Mouse (Mus musculus): ENCODE results near the gene Lhcgr. TPM values are rescaled to one million over a fixed set of nuclear protein-coding genes. Genes with fewer than 3 reads are reported as not detected.
A peak's percentile ranks its signal among the peaks of the same experiment; 100 is the strongest.

Lhcgr gene
- polyA plus RNA-seq, 1 experiment from 2014 or later, result 0.19 TPM

DNA sequence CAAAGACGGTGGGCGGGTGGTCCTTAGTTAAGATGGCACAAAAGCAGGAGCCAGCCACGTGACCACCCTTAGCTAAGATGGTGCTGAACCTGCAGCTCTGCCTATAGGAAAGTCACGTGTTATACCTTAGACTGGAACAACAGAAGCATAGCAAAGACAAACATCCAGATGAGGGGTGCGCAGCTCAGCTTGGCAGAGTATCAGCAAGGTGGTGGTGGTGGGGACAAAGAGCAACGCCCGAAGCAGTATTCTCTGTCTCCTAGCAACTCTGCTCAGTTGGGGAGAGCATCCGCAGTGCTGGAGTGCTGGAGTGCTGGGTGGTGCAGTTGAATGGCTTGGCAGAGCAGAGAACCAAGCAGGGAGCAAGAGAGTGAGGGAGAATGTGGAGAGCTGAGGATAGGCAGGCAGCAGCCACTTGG, 85.5 kb downstream of the Lhcgr start:
- no peaks in the 10 kb centered on the region for H3K9me3 ChIP-seq (replicated peaks)
- WGBS, result 60% methylated on average over 8 of the region's 8 CpGs
- no peak for ATAC-seq (ENCODE audit: insufficient number of reproducible peaks, low FRiP score)
- no peak overlapping the region for H3K27ac ChIP-seq (ENCODE audit: poor library complexity, severe bottlenecking)
- no peaks in the 10 kb centered on the region for H3K4me1 ChIP-seq (replicated peaks)
- no peak overlapping the region for H3K4me2 ChIP-seq
- no peaks in the 10 kb centered on the region for H3K27me3 ChIP-seq (replicated peaks)
- H3K9ac ChIP-seq, result no peak overlapping the region
- H3K36me3 ChIP-seq, result no peaks in the 10 kb centered on the region
- H3K4me3 ChIP-seq, result no peak overlapping the region

DNA sequence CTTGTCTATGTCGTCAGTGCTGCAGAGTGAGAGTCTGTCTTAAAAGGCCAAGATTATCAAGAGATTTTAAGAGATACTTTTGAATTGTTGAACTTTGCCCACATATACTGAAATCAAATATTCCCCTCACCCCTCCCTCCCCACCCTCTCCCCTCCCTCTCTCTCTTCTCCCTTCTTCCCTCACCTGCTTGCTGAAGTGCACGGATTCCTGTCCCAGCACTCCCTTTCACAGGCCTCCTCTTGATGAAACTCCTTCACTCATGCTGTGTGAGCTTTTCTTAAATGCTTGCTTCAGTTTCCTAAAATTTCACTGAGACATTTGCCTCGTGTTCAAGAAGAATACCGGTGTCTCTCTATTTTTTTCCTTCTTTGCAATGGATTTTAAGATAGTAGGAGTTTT, 88.7 kb downstream of the Lhcgr start:
- 41% methylated on average over 4 of the region's 4 CpGs for WGBS
- no peaks in the 10 kb centered on the region for H3K27me3 ChIP-seq (replicated peaks)
- no peak overlapping the region for H3K4me2 ChIP-seq
- H3K9ac ChIP-seq, result no peak overlapping the region
- ATAC-seq (ENCODE audit: insufficient number of reproducible peaks, low FRiP score), result no peak
- H3K36me3 ChIP-seq, result no peaks in the 10 kb centered on the region
- no peak overlapping the region for H3K27ac ChIP-seq (ENCODE audit: poor library complexity, severe bottlenecking)
- H3K4me1 ChIP-seq (replicated peaks), result no peaks in the 10 kb centered on the region
- no peak overlapping the region for H3K4me3 ChIP-seq
- peaks cover 4% of the 10 kb centered on the region; the same call in 1 of the 2 replicates for H3K9me3 ChIP-seq (replicated peaks)

DNA sequence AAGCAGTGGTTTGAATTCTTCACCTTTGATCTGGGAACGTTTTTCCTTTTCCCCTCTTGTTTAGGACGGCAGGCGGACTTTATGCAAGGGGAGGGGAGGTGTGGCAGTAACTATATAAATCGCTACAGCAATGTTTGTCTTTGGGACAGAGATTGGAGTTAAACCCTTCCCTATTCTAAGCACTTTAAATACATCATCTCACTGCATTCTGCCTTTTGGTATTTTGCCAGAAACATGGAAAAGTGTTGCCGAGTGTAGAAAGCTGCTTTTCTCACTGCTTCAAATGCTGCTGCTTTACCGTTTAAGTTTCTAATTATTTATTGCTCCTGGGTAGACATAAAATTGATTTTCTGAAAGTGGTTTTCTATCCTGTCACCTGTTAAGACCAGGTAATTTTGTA, 89.4 kb downstream of the Lhcgr start:
- Histone ChIP-seq H3K9ac (no peak overlapping the region), H3K9me3 (replicated peaks) (peaks cover 4% of the 10 kb centered on the region; the same call in 1 of the 2 replicates), H3K27me3 (replicated peaks) (no peaks in the 10 kb centered on the region), H3K36me3 (no peaks in the 10 kb centered on the region), H3K27ac (ENCODE audit: poor library complexity, severe bottlenecking) (no peak overlapping the region), H3K4me3 (no peak overlapping the region), H3K4me2 (no peak overlapping the region), H3K4me1 (replicated peaks) (no peaks in the 10 kb centered on the region)
- ATAC-seq (ENCODE audit: insufficient number of reproducible peaks, low FRiP score), result no peak
- 37% methylated on average over 6 of the region's 6 CpGs for WGBS

DNA sequence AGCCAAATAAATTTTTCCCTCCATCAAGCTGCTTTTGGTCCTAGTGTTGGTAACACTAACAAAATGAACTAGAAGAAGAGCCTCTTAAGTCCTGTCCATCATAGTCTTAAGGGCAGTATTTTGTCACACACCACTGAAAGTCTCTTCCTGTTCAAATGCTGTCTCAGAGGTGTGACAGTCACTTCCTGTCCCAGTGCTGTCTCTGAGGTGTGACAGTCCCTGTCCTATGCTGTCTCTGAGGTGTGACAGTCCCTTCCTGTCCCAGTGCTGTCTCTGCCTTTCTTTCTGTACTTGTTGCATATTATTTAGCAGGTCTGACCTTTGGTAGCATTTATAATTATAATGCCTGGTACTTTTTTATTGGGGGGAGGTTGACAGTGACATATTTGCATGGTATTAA, 90.9 kb downstream of the Lhcgr start:
- H3K4me2 ChIP-seq, result no peak overlapping the region
- H3K27me3 ChIP-seq (replicated peaks), result no peaks in the 10 kb centered on the region
- H3K27ac ChIP-seq (ENCODE audit: poor library complexity, severe bottlenecking), result no peak overlapping the region
- no peak for ATAC-seq (ENCODE audit: insufficient number of reproducible peaks, low FRiP score)
- no peak overlapping the region for H3K4me3 ChIP-seq
- H3K4me1 ChIP-seq (replicated peaks), result no peaks in the 10 kb centered on the region
- no peak overlapping the region for H3K9ac ChIP-seq
- H3K36me3 ChIP-seq, result no peaks in the 10 kb centered on the region
- peaks cover 4% of the 10 kb centered on the region; the same call in 1 of the 2 replicates for H3K9me3 ChIP-seq (replicated peaks)

DNA sequence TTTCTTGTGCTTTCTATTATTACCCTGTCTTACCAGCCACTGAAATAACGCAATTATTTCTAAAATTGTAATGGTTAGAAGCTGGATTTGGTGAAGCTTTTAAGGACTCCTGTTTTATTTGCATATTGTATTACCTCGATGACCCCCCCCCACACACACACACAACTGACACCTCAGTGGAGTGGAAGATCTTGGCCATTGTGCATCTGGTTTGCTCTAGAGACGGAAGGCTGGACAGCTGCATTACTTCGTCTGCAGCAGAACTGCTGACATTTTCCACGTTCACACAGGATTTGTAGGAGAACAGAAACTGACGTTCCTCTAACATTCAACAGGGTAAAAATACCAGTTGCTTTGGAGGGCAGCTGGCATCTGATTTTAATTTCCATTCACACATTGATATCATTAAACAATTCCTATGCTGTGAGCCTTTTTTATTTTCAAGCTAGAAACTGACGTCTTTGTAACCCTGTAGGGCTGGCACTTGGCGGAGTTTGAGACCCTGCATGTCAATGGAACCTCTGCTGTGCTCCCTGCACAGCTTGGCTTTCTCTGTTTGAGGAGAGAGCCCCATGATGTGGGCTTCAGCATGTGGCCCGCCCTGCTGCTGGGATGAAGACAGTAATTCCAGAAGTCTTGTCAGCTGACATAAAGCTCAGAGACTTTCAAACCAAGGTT, 95.0 kb downstream of the Lhcgr start:
- 53% methylated on average over 9 of the region's 9 CpGs for WGBS
- Histone ChIP-seq H3K27me3 (replicated peaks) (no peaks in the 10 kb centered on the region), H3K4me1 (replicated peaks) (no peaks in the 10 kb centered on the region), H3K9me3 (replicated peaks) (peaks cover 4% of the 10 kb centered on the region; the same call in 1 of the 2 replicates), H3K9ac (no peak overlapping the region), H3K36me3 (no peaks in the 10 kb centered on the region), H3K4me3 (no peak overlapping the region), H3K4me2 (no peak overlapping the region), H3K27ac (ENCODE audit: poor library complexity, severe bottlenecking) (no peak overlapping the region)
- no peak for ATAC-seq (ENCODE audit: insufficient number of reproducible peaks, low FRiP score)

DNA sequence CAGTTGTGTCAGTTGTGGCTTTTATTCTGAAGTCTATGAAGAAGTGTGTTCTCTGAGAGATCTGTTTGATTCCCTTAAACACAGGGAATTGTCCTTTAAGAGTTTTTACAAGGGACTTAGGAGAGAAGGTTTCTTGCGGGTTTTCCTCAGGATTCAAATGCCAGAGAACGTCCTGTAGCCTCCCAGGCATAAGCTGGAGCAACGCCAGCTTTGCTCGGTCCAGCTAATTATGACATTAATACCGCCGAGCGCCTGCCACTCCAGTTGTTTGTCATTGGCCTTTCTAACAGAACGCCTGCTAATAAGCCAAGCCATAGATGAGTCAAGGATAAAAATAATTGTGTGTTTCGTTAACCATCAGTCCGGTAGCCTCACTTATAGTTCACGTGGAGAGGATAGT, 103.6 kb downstream of the Lhcgr start:
- WGBS, result 76% methylated on average over 11 of the region's 11 CpGs
- Histone ChIP-seq H3K4me3 (no peak overlapping the region), H3K4me1 (replicated peaks) (no peaks in the 10 kb centered on the region), H3K27ac (ENCODE audit: poor library complexity, severe bottlenecking) (no peak overlapping the region), H3K9ac (no peak overlapping the region), H3K4me2 (no peak overlapping the region), H3K9me3 (replicated peaks) (no peaks in the 10 kb centered on the region), H3K36me3 (no peaks in the 10 kb centered on the region), H3K27me3 (replicated peaks) (no peaks in the 10 kb centered on the region)
- no peak for ATAC-seq (ENCODE audit: insufficient number of reproducible peaks, low FRiP score)

DNA sequence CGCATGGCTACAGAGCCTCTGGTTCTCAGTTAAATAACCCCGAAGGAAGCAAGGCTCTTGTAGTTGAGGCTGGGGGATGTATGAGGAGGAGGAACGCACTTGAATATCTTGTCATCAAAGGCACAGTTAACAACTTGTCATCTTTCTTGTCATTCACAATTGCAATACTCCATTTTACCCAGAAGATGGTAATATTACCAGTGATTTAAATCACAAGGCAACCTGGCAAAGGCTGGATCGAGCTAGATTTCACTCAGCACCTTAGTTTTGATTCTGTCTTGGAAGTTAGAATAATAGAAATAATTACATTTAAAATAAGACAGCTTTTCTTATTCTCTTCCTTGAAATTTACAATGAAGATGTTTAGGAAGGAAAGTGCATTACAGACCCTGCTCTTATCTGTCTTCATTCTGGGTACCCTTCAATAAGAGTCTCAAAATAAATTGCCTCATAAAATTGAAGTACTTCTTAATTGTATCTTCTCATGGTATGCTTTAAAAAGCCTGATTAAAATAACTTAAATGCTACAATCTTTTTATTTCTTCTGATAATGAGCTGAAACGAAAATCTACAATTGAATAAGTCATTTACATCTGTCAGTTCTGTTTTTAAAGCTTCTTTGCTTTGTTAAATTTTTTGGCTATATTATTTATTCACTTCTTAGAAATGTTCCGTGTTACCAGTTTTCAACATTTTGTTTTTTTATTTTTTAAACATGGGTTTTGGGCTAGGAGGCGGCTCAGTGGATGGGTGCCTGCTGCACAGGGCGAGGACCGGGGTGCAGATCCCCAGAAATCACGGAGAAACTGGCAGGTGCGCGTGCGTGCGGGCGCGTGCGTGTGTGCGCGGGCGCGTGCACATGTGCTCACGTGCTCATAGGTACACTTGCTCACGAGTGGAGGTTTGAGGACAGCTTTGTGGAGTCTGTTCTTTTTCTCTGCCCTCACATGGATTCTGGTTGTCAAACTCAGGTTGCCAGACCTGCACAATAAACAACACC, 116.2 kb downstream of the Lhcgr start:
- no peak overlapping the region for H3K27ac ChIP-seq (ENCODE audit: poor library complexity, severe bottlenecking)
- H3K9ac ChIP-seq, result no peak overlapping the region
- WGBS, result 88% methylated on average over 23 of the region's 23 CpGs
- no peaks in the 10 kb centered on the region for H3K27me3 ChIP-seq (replicated peaks)
- H3K4me3 ChIP-seq, result no peak overlapping the region
- no peak for ATAC-seq (ENCODE audit: insufficient number of reproducible peaks, low FRiP score)
- no peaks in the 10 kb centered on the region for H3K36me3 ChIP-seq
- H3K4me2 ChIP-seq, result no peak overlapping the region
- H3K9me3 ChIP-seq (replicated peaks), result no peaks in the 10 kb centered on the region
- no peaks in the 10 kb centered on the region for H3K4me1 ChIP-seq (replicated peaks)

DNA sequence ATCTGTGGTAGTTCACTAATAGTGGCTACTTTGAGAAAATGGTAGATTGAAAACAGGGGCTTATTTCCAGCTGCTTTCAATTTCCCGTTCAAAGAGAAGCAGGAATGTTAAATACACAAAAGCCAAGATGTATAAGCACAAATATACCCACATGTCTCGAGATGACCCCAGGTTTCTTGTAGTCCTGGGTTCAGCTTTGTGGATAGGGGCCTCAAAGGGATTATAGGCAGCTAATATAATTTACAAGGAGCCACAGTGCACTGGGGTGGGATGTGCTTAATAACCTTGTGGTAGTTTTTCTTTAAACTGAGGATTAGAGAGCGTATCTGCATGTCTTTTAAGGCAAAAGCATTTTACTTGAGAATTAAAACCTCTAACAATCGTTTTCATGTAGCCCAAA, 121.0 kb downstream of the Lhcgr start:
- Histone ChIP-seq H3K4me3 (no peak overlapping the region), H3K4me2 (no peak overlapping the region), H3K9me3 (replicated peaks) (no peaks in the 10 kb centered on the region), H3K4me1 (replicated peaks) (no peaks in the 10 kb centered on the region), H3K9ac (no peak overlapping the region), H3K36me3 (no peaks in the 10 kb centered on the region), H3K27ac (ENCODE audit: poor library complexity, severe bottlenecking) (no peak overlapping the region), H3K27me3 (replicated peaks) (no peaks in the 10 kb centered on the region)
- 62% methylated on average over 4 of the region's 4 CpGs for WGBS
- no peak for ATAC-seq (ENCODE audit: insufficient number of reproducible peaks, low FRiP score)

DNA sequence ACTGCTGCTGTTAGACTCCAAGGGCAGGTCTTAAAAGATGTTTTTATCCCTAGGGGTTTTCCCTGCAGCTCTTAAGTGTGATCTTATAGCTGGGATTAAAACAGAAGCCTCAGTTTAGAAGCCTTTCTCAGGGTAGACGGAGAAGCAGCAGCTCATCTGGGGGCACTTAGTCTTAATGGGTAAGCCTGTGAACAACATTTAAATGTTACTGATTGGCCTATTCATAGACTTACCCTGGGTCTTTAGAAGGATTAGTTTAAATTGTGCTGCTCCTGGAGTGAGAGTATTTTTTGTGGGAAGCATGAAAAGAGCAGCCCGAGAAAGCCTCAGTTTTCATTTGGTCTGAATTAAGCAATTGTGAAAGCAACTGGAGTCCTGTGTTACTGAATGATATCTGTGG, 121.9 kb downstream of the Lhcgr start:
- no peaks in the 10 kb centered on the region for H3K36me3 ChIP-seq
- no peaks in the 10 kb centered on the region for H3K27me3 ChIP-seq (replicated peaks)
- H3K4me1 ChIP-seq (replicated peaks), result no peaks in the 10 kb centered on the region
- H3K27ac ChIP-seq (ENCODE audit: poor library complexity, severe bottlenecking), result no peak overlapping the region
- no peak overlapping the region for H3K4me2 ChIP-seq
- no peaks in the 10 kb centered on the region for H3K9me3 ChIP-seq (replicated peaks)
- no peak for ATAC-seq (ENCODE audit: insufficient number of reproducible peaks, low FRiP score)
- H3K4me3 ChIP-seq, result no peak overlapping the region
- no peak overlapping the region for H3K9ac ChIP-seq
- WGBS, result 70% methylated on average over 2 of the region's 2 CpGs

DNA sequence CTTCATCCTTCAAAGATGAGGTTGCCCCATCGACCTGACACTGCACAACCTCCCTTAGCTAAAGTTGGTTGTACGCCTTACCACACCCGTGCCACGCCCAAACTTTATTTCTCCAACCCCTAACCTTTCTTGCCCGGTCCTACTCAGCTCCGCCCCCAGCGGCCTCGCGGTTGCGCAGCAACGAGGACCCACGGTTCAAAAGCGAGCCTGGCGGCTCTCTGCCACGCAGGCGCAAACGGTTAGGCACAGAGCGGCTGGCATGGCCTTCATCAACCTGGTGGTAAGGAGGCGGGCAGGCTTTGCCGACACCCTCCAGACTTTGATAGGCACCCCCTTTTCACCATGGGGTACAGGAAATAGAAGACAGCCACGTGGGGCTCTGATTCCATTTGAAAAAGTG, 123.3 kb downstream of the Lhcgr start, which contains the start of gene Gtf2a1l:
Gtf2a1l (plus strand) TSS at position 209 of the 400 bp plus-strand sequence.
- H3K27ac ChIP-seq (ENCODE audit: poor library complexity, severe bottlenecking), result no peak within 1 kb of the TSS
- H3K9ac ChIP-seq, result no peak within 1 kb of the TSS
- H3K27me3 ChIP-seq (replicated peaks), result no peaks in the 10 kb centered on the region
- H3K4me1 ChIP-seq (replicated peaks), result no peaks in the 10 kb centered on the region
- peak within 1 kb of the TSS; percentile 63 for H3K4me2 ChIP-seq
- H3K36me3 ChIP-seq, result no peaks in the 10 kb centered on the region
- no peaks in the 10 kb centered on the region for H3K9me3 ChIP-seq (replicated peaks)
- peak within 1 kb of the TSS; percentile 29 for H3K4me3 ChIP-seq
- ATAC-seq (ENCODE audit: insufficient number of reproducible peaks, low FRiP score), result no peak
- 26% methylated on average over 21 of the region's 21 CpGs for WGBS
